Mouse (Mus musculus) kidney, postnatal 36 days (tissue): Measurements from ENCODE around the gene Lpar6.

Experiments used
- DNase-seq, 2 experiments: peaks; one replicate each; pipeline ENCODE4 v3.0.0; 2021 to 2022; ENCODE audit warnings: mixed read lengths in 2 of 2

The Lpar6 gene

GRCm38 (mm10) chr14:73237848-73238321 lies at the start of gene Lpar6:
TSS of gene Lpar6 (plus strand) at chr14:73237895.
- peak; percentile 79 for DNase-seq

GRCm38 (mm10) chr14:73199058-73199457 lies 38.6 kb upstream of the Lpar6 start:
- DNase-seq, result no peak

GRCm38 (mm10) chr14:73201447-73201846 lies 36.2 kb upstream of the Lpar6 start:
- DNase-seq, result no peak

GRCm38 (mm10) chr14:73204016-73204415 lies 33.7 kb upstream of the Lpar6 start:
- no peak for DNase-seq

- peak; percentile 31 to 41 for DNase-seq
Observed at GRCm38 (mm10) chr14:73209262-73209661, 28.4 kb upstream of the Lpar6 start.

- no peak for DNase-seq
Observed at GRCm38 (mm10) chr14:73210196-73210595, 27.5 kb upstream of the Lpar6 start.

GRCm38 (mm10) chr14:73211477-73211876 lies 26.2 kb upstream of the Lpar6 start:
- no peak for DNase-seq

GRCm38 (mm10) chr14:73217062-73217461 lies 20.6 kb upstream of the Lpar6 start:
- DNase-seq, result no peak

GRCm38 (mm10) chr14:73222316-73222970 lies 15.3 kb upstream of the Lpar6 start:
- no peak for DNase-seq

GRCm38 (mm10) chr14:73226346-73226745 lies 11.3 kb upstream of the Lpar6 start:
- no peak for DNase-seq

- DNase-seq, result no peak
Observed at GRCm38 (mm10) chr14:73226849-73227248, 10.8 kb upstream of the Lpar6 start.

GRCm38 (mm10) chr14:73231286-73231982 lies 6.3 kb upstream of the Lpar6 start:
- DNase-seq, result peak in 1 of 2 experiments; percentile 13

- DNase-seq, result peak in 1 of 2 experiments; percentile 12
Observed at GRCm38 (mm10) chr14:73234468-73235031, 3.1 kb upstream of the Lpar6 start.

- DNase-seq, result peak; percentile 62 to 66
Observed at GRCm38 (mm10) chr14:73238498-73239250, 979 bp downstream of the Lpar6 start.

- DNase-seq, result peak in 1 of 2 experiments; percentile 46
Observed at GRCm38 (mm10) chr14:73239291-73239690, 1.6 kb downstream of the Lpar6 start.

- DNase-seq, result no peak
Observed at GRCm38 (mm10) chr14:73239857-73240256, 2.2 kb downstream of the Lpar6 start.

GRCm38 (mm10) chr14:73244061-73244597 lies 6.4 kb downstream of the Lpar6 start:
- DNase-seq, result no peak

GRCm38 (mm10) chr14:73250056-73250455 lies 12.4 kb downstream of the Lpar6 start:
- no peak for DNase-seq

- peak in 1 of 2 experiments; percentile 10 for DNase-seq
Observed at GRCm38 (mm10) chr14:73252276-73252675, 14.6 kb downstream of the Lpar6 start.

GRCm38 (mm10) chr14:73253453-73254251 lies 16.0 kb downstream of the Lpar6 start:
- DNase-seq, result peak; percentile 81 to 92

GRCm38 (mm10) chr14:73254412-73254811 lies 16.7 kb downstream of the Lpar6 start:
- peak; percentile 45 to 57 for DNase-seq

GRCm38 (mm10) chr14:73255426-73255970 lies 17.8 kb downstream of the Lpar6 start:
- no peak for DNase-seq
